Mouse (Mus musculus): ENCODE results near the gene Pde8a. TPM values are rescaled to one million over a fixed set of nuclear protein-coding genes. Genes with fewer than 3 reads are reported as not detected.

Pde8a gene
- polyA plus RNA-seq, 1 experiment from 2014 or later: 1.5 TPM

DNA sequence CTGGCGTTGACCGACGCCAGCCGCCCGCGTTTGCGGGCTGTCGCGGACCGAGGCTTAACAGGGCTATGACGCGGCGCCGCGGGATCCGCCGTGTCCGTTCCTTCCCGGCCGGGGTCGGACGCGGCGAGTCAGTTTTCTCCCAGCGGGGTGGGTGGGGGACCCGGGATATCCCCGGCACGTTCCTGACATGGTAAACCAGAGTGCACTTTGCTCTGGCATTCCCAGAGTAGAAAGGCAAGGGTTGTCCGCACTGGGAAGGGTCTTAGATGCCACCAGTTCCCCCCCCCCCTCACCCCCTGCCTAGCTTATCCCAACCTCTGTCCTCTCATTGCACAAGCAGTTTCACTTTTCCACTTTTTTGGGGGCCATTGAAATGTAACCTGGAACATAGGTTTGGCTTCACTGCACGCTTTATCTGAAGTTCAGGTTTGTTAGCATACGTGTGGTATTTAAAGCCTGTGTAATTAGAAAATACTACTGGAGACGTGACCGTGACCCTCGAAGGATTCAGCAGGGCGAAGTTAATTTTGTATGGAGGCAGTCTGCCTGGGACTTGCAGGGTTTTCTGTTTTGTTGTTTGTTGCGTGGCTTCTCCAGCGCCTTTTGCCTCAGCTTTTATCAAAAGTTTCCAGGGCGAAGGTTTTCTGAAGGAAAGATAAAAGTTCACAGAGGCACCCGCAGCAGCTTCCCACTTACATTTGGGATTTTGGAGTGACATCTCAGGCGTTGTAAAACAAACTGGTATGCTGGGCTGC is 934 bp downstream of the Pde8a start:
- Histone ChIP-seq H3K9me3 (replicated peaks; ENCODE audit: control insufficient read depth, low read length) (no peaks in the 10 kb centered on the region), H3K4me2 (ENCODE audit: low read length) (peak overlapping the region; percentile 46), H3K4me1 (ENCODE audit: control insufficient read depth, insufficient read depth, low read length) (peaks cover 4% of the 10 kb centered on the region; the same call in 1 of the 2 replicates), H3K4me3 (ENCODE audit: low read depth, low read length) (peak overlapping the region; percentile 36), H3K27me3 (replicated peaks; ENCODE audit: control insufficient read depth, insufficient read depth, low read length) (peaks cover 57% of the 10 kb centered on the region), H3K9ac (ENCODE audit: low read length) (peak overlapping the region; percentile 35; the same call in 1 of the 2 replicates), H3K27ac (ENCODE audit: low read depth, low read length) (no peak overlapping the region), H3K36me3 (ENCODE audit: control insufficient read depth, insufficient read depth, low read length) (no peaks in the 10 kb centered on the region)
- no peak for ATAC-seq
- DNase-seq (ENCODE audit: low spot score): no peak
- 3% methylated on average over 39 of the region's 40 CpGs for WGBS

DNA sequence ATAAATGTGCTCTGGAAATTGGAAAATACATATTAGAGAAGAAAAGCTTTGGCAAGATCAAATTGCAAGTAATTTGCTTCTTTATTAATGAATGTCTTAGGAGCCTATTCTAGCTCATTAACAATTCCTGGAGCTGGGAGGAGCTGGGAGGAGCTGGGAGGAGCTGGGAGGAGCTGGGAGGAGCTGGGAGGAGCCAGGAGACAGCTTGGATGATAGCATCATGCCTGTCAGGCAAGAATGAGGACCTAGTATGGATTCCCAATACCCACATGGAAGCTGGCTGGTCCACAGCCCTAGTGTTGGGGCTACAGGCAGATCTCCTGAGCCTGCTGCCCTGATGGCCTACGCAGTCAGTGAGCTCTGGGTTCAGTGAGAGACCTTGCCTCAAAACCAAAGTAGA is 2.6 kb downstream of the Pde8a start:
- Histone ChIP-seq H3K4me2 (ENCODE audit: low read length) (no peak overlapping the region), H3K36me3 (ENCODE audit: control insufficient read depth, insufficient read depth, low read length) (no peaks in the 10 kb centered on the region), H3K27ac (ENCODE audit: low read depth, low read length) (no peak overlapping the region), H3K9me3 (replicated peaks; ENCODE audit: control insufficient read depth, low read length) (no peaks in the 10 kb centered on the region), H3K9ac (ENCODE audit: low read length) (no peak overlapping the region), H3K4me1 (ENCODE audit: control insufficient read depth, insufficient read depth, low read length) (peaks cover 4% of the 10 kb centered on the region; the same call in 1 of the 2 replicates), H3K27me3 (replicated peaks; ENCODE audit: control insufficient read depth, insufficient read depth, low read length) (peaks cover 48% of the 10 kb centered on the region), H3K4me3 (ENCODE audit: low read depth, low read length) (no peak overlapping the region)
- ATAC-seq (no peak), DNase-seq (ENCODE audit: low spot score) (no peak)
- 77% methylated on average over 1 of the region's 1 CpGs for WGBS

DNA sequence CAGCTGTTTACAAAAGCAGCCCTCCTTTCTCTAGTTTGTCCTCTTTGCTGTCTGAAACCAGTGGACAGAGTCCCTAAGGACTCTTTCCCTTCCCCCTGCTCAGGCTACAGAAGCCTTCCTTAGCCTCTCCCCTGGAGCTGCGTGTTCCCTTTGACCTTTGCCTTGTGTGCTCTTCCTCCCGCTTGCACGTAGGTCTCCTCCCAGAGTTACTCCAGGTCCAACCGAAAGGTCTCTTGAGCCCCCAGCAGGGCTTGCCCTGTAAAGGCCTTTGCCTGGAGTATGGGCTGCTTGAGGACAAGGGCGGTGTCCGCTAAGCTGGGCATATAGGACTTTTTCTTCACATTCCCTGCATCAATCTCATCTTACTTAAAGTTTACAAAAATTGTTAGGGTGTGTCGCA is 5.9 kb downstream of the Pde8a start:
- WGBS: 72% methylated on average over 7 of the region's 7 CpGs
- Histone ChIP-seq H3K4me2 (ENCODE audit: low read length) (no peak overlapping the region), H3K9ac (ENCODE audit: low read length) (no peak overlapping the region), H3K4me3 (ENCODE audit: low read depth, low read length) (no peak overlapping the region), H3K27ac (ENCODE audit: low read depth, low read length) (no peak overlapping the region), H3K27me3 (replicated peaks; ENCODE audit: control insufficient read depth, insufficient read depth, low read length) (peaks cover 19% of the 10 kb centered on the region), H3K36me3 (ENCODE audit: control insufficient read depth, insufficient read depth, low read length) (no peaks in the 10 kb centered on the region), H3K9me3 (replicated peaks; ENCODE audit: control insufficient read depth, low read length) (no peaks in the 10 kb centered on the region), H3K4me1 (ENCODE audit: control insufficient read depth, insufficient read depth, low read length) (no peaks in the 10 kb centered on the region)
- no peak for DNase-seq (ENCODE audit: low spot score)
- ATAC-seq: no peak

DNA sequence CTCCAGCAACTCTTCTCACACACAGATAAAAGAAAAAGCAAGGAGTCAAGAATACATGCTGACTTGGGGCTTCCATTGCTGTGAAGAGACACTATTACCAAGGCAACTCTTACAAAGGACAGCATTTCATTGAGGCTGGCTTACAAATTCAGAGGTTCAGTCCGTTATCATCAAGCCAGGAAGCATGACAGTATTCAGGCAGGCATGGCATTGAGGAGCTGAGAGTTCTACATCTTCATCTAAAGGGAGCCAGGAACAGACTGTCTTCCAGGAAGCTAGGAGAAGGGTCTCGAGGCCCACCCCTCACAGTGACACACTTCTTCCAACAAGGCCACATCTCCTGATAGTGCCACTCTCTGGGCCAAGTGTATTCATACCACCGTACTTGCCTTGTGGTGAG is 7.0 kb downstream of the Pde8a start:
- H3K27ac ChIP-seq (ENCODE audit: low read depth, low read length): no peak overlapping the region
- H3K4me1 ChIP-seq (ENCODE audit: control insufficient read depth, insufficient read depth, low read length): no peaks in the 10 kb centered on the region
- no peak overlapping the region for H3K4me2 ChIP-seq (ENCODE audit: low read length)
- H3K9me3 ChIP-seq (replicated peaks; ENCODE audit: control insufficient read depth, low read length): no peaks in the 10 kb centered on the region
- peaks cover 8% of the 10 kb centered on the region for H3K27me3 ChIP-seq (replicated peaks; ENCODE audit: control insufficient read depth, insufficient read depth, low read length)
- ATAC-seq (no peak), DNase-seq (ENCODE audit: low spot score) (no peak)
- H3K36me3 ChIP-seq (ENCODE audit: control insufficient read depth, insufficient read depth, low read length): no peaks in the 10 kb centered on the region
- no peak overlapping the region for H3K4me3 ChIP-seq (ENCODE audit: low read depth, low read length)
- no peak overlapping the region for H3K9ac ChIP-seq (ENCODE audit: low read length)
- WGBS: 68% methylated on average over 3 of the region's 3 CpGs

DNA sequence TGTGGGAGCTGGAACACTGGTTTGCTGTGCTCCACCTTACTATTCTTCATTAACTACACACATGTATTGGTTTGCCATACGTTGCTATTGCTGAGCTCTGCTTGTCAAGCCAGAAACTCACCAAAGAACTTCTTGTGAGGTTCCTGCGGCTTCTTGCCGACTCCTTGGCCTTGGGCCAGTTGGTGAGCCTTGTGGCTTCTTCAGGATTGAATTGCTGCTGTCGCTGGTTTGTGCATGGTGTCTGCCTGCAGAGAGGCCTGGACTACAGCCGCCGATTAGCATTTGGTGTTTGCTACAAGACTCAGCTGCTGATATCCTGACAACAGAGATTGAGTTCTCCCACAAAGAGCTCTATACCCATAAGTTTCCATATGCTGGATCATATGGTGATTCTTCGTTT is 10.9 kb downstream of the Pde8a start:
- DNase-seq (ENCODE audit: low spot score) (no peak), ATAC-seq (no peak)
- no peak overlapping the region for H3K9ac ChIP-seq (ENCODE audit: low read length)
- H3K36me3 ChIP-seq (ENCODE audit: control insufficient read depth, insufficient read depth, low read length): no peaks in the 10 kb centered on the region
- WGBS: 89% methylated on average over 7 of the region's 7 CpGs
- no peaks in the 10 kb centered on the region for H3K4me1 ChIP-seq (ENCODE audit: control insufficient read depth, insufficient read depth, low read length)
- no peaks in the 10 kb centered on the region for H3K27me3 ChIP-seq (replicated peaks; ENCODE audit: control insufficient read depth, insufficient read depth, low read length)
- no peak overlapping the region for H3K27ac ChIP-seq (ENCODE audit: low read depth, low read length)
- H3K4me2 ChIP-seq (ENCODE audit: low read length): no peak overlapping the region
- no peak overlapping the region for H3K4me3 ChIP-seq (ENCODE audit: low read depth, low read length)
- no peaks in the 10 kb centered on the region for H3K9me3 ChIP-seq (replicated peaks; ENCODE audit: control insufficient read depth, low read length)

DNA sequence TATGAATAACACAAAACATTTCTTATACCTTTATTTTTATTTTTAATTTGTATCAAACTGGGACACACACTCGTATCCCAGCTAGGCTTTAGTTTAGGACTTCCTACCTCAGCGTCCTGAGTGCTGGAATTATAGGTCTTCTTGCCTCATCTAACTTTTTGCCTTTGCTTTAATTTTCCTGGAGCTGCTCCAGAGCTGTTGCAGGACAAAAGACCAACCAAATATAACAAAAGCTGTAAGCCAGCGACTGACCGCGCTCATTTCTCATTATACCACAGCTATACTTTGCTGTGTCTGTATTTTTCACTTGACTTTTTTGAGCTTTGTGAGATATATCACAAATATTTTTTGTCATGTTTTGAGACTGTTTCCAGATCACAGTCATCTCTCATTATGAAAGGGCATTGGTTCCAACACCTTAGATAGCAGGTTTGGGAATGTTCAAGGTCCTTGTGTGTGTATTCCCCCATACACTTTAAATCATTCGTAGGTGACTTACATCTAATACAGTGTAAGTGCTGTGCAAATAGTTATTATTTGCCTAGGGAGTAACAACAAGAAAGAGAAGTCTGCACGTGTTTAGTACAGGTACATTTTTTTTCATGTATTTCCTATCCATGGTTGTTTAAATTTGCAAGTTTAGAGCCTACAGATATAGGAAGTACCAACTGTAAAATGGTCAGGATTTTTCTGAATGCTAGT is 16.8 kb downstream of the Pde8a start:
- WGBS: 92% methylated on average over 7 of the region's 7 CpGs
- no peak for ATAC-seq
- Histone ChIP-seq H3K4me1 (ENCODE audit: control insufficient read depth, insufficient read depth, low read length) (no peaks in the 10 kb centered on the region), H3K9me3 (replicated peaks; ENCODE audit: control insufficient read depth, low read length) (no peaks in the 10 kb centered on the region), H3K4me3 (ENCODE audit: low read depth, low read length) (no peak overlapping the region), H3K4me2 (ENCODE audit: low read length) (no peak overlapping the region), H3K9ac (ENCODE audit: low read length) (no peak overlapping the region), H3K27me3 (replicated peaks; ENCODE audit: control insufficient read depth, insufficient read depth, low read length) (no peaks in the 10 kb centered on the region), H3K36me3 (ENCODE audit: control insufficient read depth, insufficient read depth, low read length) (no peaks in the 10 kb centered on the region), H3K27ac (ENCODE audit: low read depth, low read length) (no peak overlapping the region)
- no peak for DNase-seq (ENCODE audit: low spot score)

DNA sequence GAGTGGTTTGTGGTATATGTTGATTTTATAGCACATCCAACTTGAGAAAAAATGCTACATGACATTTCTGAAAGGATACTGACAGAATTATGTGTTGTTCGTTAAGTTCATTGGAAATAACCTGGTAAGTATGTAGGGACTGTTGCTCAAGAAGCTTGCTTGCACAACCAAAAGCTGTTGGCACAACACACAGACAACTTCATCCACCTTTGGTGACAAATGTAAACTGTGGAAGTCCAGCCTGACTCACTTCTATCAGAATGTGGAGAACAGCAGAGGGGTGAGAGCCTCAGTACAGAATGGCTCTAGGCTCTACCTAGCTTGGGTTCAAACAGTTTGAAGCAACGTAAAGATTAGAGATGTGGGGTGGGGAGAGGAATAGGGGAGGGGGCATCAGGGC is 19.3 kb downstream of the Pde8a start:
- ATAC-seq (no peak), DNase-seq (ENCODE audit: low spot score) (no peak)
- Histone ChIP-seq H3K4me1 (ENCODE audit: control insufficient read depth, insufficient read depth, low read length) (no peaks in the 10 kb centered on the region), H3K9me3 (replicated peaks; ENCODE audit: control insufficient read depth, low read length) (no peaks in the 10 kb centered on the region), H3K27ac (ENCODE audit: low read depth, low read length) (no peak overlapping the region), H3K4me3 (ENCODE audit: low read depth, low read length) (no peak overlapping the region), H3K27me3 (replicated peaks; ENCODE audit: control insufficient read depth, insufficient read depth, low read length) (no peaks in the 10 kb centered on the region), H3K4me2 (ENCODE audit: low read length) (no peak overlapping the region), H3K36me3 (ENCODE audit: control insufficient read depth, insufficient read depth, low read length) (no peaks in the 10 kb centered on the region), H3K9ac (ENCODE audit: low read length) (no peak overlapping the region)
- 87% methylated on average over 2 of the region's 2 CpGs for WGBS

DNA sequence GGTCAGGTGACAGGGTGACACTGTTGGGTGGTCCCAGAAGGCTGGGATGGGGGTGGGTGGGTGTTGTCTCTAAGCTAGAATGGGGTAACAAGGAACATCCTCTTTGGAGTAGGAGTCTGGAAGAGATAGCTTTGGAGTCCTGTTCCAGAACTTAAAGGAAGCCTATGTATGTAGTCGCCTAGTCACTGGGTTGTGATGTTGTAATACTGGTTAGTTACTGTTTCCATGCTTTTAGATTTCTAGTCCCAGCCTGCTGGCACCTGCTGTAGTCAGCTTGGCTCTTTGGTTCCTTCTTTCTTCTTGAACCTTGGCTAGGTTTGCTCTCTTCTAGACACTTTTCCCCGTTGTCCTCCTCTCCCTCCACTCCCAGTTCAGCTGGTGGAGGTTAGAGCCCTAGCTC is 21.7 kb downstream of the Pde8a start:
- DNase-seq (ENCODE audit: low spot score): no peak
- WGBS: 92% methylated on average over 2 of the region's 2 CpGs
- no peak overlapping the region for H3K4me3 ChIP-seq (ENCODE audit: low read depth, low read length)
- no peaks in the 10 kb centered on the region for H3K4me1 ChIP-seq (ENCODE audit: control insufficient read depth, insufficient read depth, low read length)
- no peak overlapping the region for H3K4me2 ChIP-seq (ENCODE audit: low read length)
- ATAC-seq: no peak
- no peaks in the 10 kb centered on the region for H3K27me3 ChIP-seq (replicated peaks; ENCODE audit: control insufficient read depth, insufficient read depth, low read length)
- no peaks in the 10 kb centered on the region for H3K36me3 ChIP-seq (ENCODE audit: control insufficient read depth, insufficient read depth, low read length)
- no peak overlapping the region for H3K9ac ChIP-seq (ENCODE audit: low read length)
- no peak overlapping the region for H3K27ac ChIP-seq (ENCODE audit: low read depth, low read length)
- H3K9me3 ChIP-seq (replicated peaks; ENCODE audit: control insufficient read depth, low read length): no peaks in the 10 kb centered on the region

DNA sequence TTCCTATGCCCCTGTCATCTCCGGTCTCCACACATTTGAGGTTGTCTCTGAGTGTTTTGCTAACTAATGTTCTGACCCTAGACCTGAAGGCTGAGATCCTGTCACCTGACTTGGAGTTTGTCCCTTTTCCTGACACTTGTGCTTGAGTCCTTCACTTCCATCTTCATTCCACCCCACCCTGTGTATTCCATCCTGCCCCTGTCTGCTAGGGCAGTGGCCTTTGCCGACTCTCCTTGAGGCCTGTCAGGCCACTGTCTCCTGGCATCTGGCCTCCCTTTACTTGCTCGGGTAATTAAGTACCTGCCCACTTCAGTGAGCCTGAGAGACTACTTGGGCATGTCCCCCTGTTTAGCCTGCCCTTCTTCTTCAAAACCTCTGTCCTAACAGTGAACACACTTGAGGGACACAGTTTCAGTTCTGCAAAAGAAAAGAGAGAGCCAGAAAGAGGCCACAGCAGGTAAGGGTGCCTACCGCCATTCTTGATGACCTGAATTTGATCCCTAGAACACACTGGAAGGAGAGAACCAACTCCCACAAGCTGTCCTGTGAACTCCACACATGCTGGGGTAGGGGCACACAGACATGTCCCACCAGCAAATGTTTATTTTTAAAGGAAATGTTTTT is 22.3 kb downstream of the Pde8a start:
- Histone ChIP-seq H3K9ac (ENCODE audit: low read length) (no peak overlapping the region), H3K4me1 (ENCODE audit: control insufficient read depth, insufficient read depth, low read length) (no peaks in the 10 kb centered on the region), H3K4me3 (ENCODE audit: low read depth, low read length) (no peak overlapping the region), H3K4me2 (ENCODE audit: low read length) (no peak overlapping the region), H3K27ac (ENCODE audit: low read depth, low read length) (no peak overlapping the region), H3K27me3 (replicated peaks; ENCODE audit: control insufficient read depth, insufficient read depth, low read length) (no peaks in the 10 kb centered on the region), H3K36me3 (ENCODE audit: control insufficient read depth, insufficient read depth, low read length) (no peaks in the 10 kb centered on the region), H3K9me3 (replicated peaks; ENCODE audit: control insufficient read depth, low read length) (no peaks in the 10 kb centered on the region)
- WGBS: 85% methylated on average over 4 of the region's 4 CpGs
- ATAC-seq (no peak), DNase-seq (ENCODE audit: low spot score) (no peak)

Data from forebrain, embryonic 14.5 days (tissue).